Mouse (Mus musculus) layer of hippocampus, postnatal 36 days (tissue): ENCODE data around the gene Sh3bp4. TPM values are rescaled to one million over a fixed set of nuclear protein-coding genes. Genes with fewer than 3 reads are reported as not detected.

Source experiments
- DNase-seq, 2 experiments: peaks; one replicate each; pipeline ENCODE4 v3.0.0; 2022
- total RNA-seq, 2 experiments: library from RNA; stranded (reverse); gene quantifications; 2 replicates each; pipeline ENCODE4 v1.2.3; 2021

Gene Sh3bp4
- total RNA-seq, 2 experiments from 2014 or later: 23.8 to 24.0 TPM

DNA sequence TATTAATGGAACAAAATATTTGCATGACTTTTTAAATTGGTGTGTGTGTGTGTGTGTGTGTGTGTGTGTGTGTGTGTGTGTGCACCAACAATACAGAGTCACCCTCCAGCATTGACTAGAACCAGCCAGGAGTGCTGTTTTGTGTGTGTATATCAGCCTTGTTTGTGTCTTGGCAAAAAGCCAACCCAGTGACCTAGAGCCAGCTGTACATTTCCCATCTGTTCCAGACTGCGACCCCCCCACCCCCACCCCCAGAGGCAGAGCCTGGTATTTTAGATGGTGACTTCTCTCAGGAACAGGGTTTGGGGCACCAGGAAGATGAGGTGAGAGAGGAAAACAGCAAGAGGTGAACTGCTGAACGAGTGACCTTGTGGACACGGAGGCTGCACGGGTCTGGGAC, 24.2 kb downstream of the Sh3bp4 start:
- no peak for DNase-seq

DNA sequence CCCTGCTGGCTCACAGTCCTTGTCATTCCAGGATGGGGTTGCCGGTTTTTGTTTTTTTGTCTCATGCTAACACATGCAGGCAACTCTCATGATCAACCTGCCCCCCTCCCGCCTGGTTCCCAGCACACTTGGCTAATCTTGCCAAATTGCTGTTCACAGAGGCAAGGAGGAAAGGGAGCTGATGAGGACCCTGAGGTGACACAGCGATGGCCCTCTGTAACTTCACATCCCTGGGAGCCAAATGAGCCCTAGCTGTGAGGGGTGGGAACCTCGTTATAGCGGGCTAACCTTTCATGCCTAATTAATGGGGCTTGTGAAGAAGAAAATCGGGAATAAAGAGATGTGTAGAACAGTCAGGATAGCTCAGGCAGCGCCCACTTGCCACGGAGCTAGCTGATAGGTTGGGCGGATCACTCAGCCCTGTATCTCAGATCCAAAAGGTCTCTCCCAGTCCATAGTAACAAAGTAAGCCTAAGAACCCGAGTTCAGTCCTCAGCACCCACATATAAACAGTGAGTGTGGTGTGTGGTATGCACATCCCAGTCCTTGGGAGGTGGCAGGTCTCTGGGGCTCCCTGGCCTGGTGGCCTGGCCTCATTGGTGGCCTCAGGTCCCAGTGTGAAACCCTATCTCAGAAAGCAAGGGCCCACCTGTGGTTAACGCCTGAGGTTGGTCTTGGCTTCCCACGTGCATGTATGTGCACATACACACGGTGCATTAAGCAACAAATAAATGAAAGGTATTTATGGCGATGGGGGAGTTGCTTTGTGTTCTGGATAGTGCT, 25.6 kb downstream of the Sh3bp4 start:
- DNase-seq: no peak

GRCm38 (mm10) chr1:89102231-89103003, 32.2 kb downstream of the Sh3bp4 start:
- no peak for DNase-seq

- no peak for DNase-seq
These were observed 32.7 kb downstream of the Sh3bp4 start for GRCm38 (mm10) chr1:89103004-89103263.

- no peak for DNase-seq
These were observed 33.3 kb downstream of the Sh3bp4 start for GRCm38 (mm10) chr1:89103505-89103904.

DNA sequence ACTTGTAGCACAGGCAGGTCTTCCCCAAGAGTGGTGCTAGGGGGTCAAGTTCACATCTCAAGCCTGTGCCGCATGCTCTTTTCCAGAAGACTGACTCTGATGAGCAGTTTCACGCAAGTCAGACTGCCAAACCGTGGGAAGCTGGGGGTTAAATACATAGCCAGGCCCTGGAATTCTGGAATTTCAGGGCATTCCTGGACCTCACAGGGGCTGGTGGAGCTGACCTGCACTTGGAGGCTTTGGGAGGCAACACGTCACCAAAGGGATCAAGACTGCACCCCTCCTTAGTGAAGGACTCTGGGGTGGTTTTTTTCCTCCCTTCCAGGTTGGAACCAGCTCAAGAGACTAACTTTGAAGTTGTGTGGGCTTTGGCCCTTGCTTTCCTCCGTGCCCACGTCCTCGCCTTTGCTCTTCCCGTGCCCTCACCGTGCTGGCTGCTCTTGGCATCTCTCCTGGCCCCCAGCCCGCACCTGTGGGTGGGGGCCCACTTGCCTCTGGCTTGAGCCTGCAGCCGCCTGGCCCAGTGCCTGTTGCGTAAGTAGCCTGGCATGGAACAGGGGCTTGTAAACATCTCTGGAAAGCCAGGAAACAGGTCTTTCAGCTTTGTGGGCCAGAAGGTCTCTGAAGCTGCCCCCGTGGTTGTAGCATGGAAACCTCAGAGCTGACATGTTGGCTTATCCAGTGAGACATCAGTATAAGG, 34.0 kb downstream of the Sh3bp4 start:
- DNase-seq: no peak

DNA sequence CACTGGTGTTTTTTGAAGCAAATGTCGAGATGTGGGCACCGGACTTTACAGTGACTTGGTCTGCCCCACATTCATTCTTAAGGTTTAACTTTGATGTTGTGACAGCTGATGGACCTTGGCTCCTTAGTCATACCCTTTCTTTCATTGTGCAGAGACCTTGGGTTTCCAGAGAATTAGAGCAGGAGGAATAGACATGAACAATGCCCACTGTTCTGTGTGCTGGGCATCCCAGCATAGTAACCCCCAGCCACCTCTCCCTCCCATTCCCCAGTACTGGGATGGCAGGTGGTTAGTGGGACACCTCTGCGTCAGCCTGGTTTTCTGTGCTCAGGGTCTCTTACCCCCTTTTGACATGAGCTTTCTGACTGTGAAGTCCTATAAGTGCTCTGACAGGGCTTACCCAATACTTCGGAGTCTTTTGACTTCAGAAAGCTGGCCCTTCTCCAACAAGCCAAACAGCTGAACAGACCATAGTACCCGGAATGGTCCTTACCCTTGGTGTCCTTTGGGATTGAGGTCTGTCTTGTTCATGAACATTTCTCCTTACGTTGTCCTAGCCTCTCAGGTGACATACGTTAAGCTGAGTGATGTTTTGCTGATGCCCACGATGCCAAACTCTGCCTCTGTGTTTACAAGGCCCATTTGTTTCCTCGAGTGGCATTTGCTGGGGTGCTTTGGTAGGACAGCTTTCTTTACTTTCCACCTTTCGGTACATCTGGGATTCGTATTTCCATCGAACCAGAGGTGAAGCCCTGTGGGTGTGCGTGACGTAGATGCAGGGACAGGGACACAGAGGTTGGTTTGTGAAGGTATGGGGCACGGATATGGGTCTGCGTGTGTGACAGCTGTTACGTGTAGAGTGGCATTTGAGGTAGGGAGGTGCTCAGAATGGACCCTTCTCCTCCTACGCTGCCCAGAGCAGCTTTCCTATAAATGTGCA, 35.9 kb downstream of the Sh3bp4 start:
- no peak for DNase-seq

GRCm38 (mm10) chr1:89107466-89107865, 37.3 kb downstream of the Sh3bp4 start:
- DNase-seq: no peak

- no peak for DNase-seq
These were observed 38.2 kb downstream of the Sh3bp4 start for GRCm38 (mm10) chr1:89108340-89108896.

GRCm38 (mm10) chr1:89109767-89110166, 39.6 kb downstream of the Sh3bp4 start:
- DNase-seq: no peak

DNA sequence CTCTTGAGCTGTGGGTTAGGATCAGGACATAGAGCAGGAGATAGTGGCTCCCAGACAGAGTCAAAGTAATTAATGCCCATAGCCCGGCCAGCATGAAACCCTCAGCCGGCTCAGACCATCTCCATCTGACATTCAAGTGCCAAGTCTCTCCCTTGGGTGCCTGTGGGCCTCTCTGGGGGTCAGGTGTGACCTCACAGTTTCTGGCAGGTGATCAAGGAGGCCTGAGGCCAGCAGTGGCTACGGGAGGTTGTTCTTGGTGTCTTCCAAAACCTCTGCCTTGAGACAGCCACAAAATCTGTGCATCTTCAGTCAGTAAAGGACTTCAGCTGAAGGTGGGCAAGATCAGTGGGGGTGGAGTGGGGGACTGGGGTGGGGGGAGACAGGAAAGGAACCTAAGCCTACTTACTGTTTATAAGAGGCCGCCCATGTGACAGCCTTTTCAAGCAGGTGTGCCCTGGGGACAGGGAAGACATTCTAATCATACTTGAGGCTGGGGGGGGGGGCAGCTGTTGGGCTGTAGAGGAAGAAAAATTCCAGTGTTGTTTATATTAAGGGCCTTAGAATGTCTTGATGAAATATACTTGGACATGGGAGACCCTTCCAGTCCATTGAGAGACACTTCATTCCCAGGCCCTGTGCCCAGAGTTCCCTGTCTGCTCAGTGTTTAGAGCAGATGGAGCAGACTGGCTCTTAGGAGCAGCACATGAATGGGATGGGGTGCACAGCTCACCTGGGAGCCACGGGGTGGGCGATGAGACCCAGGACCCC, 40.7 kb downstream of the Sh3bp4 start:
- DNase-seq: no peak

- no peak for DNase-seq
These were observed 42.3 kb downstream of the Sh3bp4 start for GRCm38 (mm10) chr1:89112544-89112943.

DNA sequence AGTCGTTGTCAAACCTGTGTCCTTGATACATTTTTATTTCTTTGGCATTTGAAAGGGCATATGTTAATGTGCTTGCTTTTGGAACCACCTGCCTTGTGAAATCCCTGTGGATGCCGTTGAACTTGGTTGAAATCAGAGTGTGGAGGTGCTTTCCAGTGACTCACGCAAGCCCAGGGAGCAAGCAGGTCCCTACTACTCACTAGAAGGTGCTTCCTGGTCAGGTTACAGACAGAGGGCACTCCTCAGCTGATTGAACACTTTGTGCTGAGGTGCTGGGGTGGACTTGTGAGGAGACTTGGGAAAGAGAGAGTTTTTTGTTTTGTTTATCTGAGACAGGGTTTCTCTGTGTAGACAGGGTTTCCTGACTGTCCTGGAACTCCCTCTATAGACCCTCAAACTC, 43.5 kb downstream of the Sh3bp4 start:
- DNase-seq: no peak

DNA sequence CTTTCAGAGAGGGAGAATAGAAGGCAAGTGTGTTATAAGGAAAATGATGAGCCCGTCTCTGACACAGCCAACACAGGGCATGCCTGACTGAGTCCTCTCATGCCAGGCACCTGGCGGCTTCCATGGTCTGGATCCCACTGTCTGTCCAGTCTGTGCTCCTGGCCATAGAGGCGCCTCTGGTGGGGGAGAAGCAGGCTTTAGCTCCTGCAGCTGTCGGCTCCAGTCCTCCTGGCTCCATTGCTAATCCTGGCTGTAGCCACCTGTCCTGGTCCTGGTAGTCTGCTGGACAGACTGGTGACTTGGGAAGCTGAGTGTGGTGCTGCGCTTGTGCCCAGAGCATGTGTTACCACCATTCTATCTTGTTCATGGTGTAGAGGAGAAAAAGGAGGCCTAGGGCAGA, 46.8 kb downstream of the Sh3bp4 start:
- no peak for DNase-seq

DNA sequence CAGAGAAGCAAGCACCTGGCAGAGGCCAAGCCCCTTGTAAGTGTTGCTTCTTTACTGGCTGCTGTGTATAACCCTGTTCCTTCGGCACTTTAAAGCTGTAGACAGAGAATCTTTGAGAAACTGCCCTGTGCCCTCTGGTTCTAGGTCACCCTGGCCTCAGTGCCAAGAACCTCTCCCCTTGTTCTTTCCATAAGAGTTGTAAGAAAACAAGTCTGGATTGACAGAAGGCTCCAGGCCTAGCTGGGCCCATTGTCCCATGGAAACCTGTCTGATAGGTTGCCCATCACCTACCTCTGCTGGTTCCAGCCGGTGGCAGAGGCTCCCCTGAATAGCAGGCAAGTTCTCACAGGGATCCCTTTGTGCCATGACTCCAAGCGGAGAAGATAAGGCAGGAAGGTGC, 47.9 kb downstream of the Sh3bp4 start:
- DNase-seq: no peak

GRCm38 (mm10) chr1:89118836-89119235, 48.6 kb downstream of the Sh3bp4 start:
- no peak for DNase-seq

DNA sequence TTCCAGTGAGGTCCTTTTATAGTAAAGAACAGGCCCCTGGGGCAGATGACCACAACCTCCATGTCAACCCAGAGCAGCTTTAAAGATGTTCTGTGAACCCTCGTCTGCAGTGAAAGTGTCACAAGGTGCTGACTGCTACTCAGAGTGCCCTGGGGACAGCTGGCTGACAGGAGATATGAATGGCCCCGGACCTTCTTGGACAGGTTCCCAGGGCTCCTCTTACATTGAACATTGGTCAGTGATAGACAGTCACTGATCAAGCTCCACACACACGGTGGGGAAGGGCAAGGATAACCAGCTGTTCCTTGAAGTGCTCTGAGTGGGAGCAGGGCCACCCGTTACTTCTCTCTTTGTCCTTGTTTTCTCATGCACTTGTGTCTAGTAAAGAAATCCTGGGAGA, 50.1 kb downstream of the Sh3bp4 start:
- no peak for DNase-seq

DNA sequence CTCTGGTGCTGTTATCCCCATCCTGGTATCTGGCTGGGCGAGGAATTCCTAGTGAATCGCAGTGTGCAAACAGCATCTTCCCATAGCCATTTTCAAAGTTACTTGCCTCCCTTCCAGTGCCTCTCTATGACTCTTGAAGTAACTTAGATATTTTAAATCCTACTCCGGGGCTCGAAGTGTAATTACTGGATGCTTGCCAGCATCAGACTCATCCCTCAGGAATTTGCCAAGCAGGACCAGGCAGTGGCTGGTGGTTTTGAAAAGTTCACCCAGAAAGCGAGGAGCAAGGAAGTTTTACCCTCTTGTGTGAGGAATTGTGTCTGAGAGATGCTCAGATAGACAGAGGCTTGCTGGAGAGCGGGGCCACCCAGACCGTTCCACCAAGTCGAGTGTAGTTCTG, 51.3 kb downstream of the Sh3bp4 start:
- DNase-seq: no peak

- DNase-seq: no peak
These were observed 52.2 kb downstream of the Sh3bp4 start for GRCm38 (mm10) chr1:89122376-89122775.

- DNase-seq: no peak
These were observed 53.9 kb downstream of the Sh3bp4 start for GRCm38 (mm10) chr1:89124076-89124475.

- DNase-seq: no peak
These were observed 56.9 kb downstream of the Sh3bp4 start for GRCm38 (mm10) chr1:89127163-89127562.
